Mouse (Mus musculus) lung, postnatal 14 days (tissue): ENCODE measurements around the gene Zdhhc21.

Experiments used
- DNase-seq: peaks from one replicate; pipeline ENCODE4 v3.0.0; 2021

Gene Zdhhc21

GRCm38 (mm10) chr4:82863316-82863715, 3.6 kb upstream of the Zdhhc21 start:
- DNase-seq: no peak

- no peak for DNase-seq
Measured at GRCm38 (mm10) chr4:82861451-82861850, 1.7 kb upstream of the Zdhhc21 start.

- DNase-seq: no peak
Measured at GRCm38 (mm10) chr4:82860566-82860965, 808 bp upstream of the Zdhhc21 start.

GRCm38 (mm10) chr4:82858431-82859010, 1.2 kb downstream of the Zdhhc21 start:
- no peak for DNase-seq

GRCm38 (mm10) chr4:82856986-82857385, 2.8 kb downstream of the Zdhhc21 start:
- no peak for DNase-seq

GRCm38 (mm10) chr4:82853809-82854208, 5.9 kb downstream of the Zdhhc21 start:
- no peak for DNase-seq

- DNase-seq: no peak
Measured at GRCm38 (mm10) chr4:82848552-82849234, 11.1 kb downstream of the Zdhhc21 start.

- no peak for DNase-seq
Measured at GRCm38 (mm10) chr4:82837526-82838240, 22.1 kb downstream of the Zdhhc21 start.

- DNase-seq: no peak
Measured at GRCm38 (mm10) chr4:82831155-82831554, 28.6 kb downstream of the Zdhhc21 start.

GRCm38 (mm10) chr4:82829429-82829828, 30.3 kb downstream of the Zdhhc21 start:
- DNase-seq: no peak

GRCm38 (mm10) chr4:82827001-82827400, 32.8 kb downstream of the Zdhhc21 start:
- no peak for DNase-seq

- no peak for DNase-seq
Measured at GRCm38 (mm10) chr4:82817833-82818232, 41.9 kb downstream of the Zdhhc21 start.

- no peak for DNase-seq
Measured at GRCm38 (mm10) chr4:82816351-82816750, 43.4 kb downstream of the Zdhhc21 start.

GRCm38 (mm10) chr4:82815296-82815695, 44.5 kb downstream of the Zdhhc21 start:
- no peak for DNase-seq

GRCm38 (mm10) chr4:82813356-82813755, 46.4 kb downstream of the Zdhhc21 start:
- DNase-seq: no peak

GRCm38 (mm10) chr4:82807811-82808210, 51.9 kb downstream of the Zdhhc21 start:
- no peak for DNase-seq

GRCm38 (mm10) chr4:82806176-82806757, 53.5 kb downstream of the Zdhhc21 start:
- no peak for DNase-seq

GRCm38 (mm10) chr4:82804019-82804418, 55.7 kb downstream of the Zdhhc21 start:
- DNase-seq: no peak

GRCm38 (mm10) chr4:82793608-82794007, 66.2 kb downstream of the Zdhhc21 start:
- DNase-seq: no peak

- DNase-seq: no peak
Measured at GRCm38 (mm10) chr4:82792906-82793580, 66.7 kb downstream of the Zdhhc21 start.

GRCm38 (mm10) chr4:82765513-82766216, 94.1 kb downstream of the Zdhhc21 start:
- DNase-seq: no peak

GRCm38 (mm10) chr4:82763586-82763985, 96.2 kb downstream of the Zdhhc21 start:
- DNase-seq: no peak
